Mouse (Mus musculus) heart, postnatal 0 days (tissue): ENCODE results near the gene Nampt.

ENCODE experiments used
- CTCF ChIP-seq: IDR thresholded peaks from 2 replicates; pipeline ENCODE4 v1.5.1; 2016; ENCODE audit warnings: antibody characterized with exemption, control low read depth, low read depth
- EP300 ChIP-seq: IDR thresholded peaks from 2 replicates; pipeline ENCODE4 v1.6.1; 2016; ENCODE audit warnings: antibody characterized with exemption, low read depth

GRCm38 (mm10) chr12:32838954-32839353, 19.6 kb downstream of the Nampt start:
- TF ChIP-seq CTCF (no peak), EP300 (no peak)
